ENCODE assay signal across 10 mouse cellular contexts in the genomic region with DNA sequence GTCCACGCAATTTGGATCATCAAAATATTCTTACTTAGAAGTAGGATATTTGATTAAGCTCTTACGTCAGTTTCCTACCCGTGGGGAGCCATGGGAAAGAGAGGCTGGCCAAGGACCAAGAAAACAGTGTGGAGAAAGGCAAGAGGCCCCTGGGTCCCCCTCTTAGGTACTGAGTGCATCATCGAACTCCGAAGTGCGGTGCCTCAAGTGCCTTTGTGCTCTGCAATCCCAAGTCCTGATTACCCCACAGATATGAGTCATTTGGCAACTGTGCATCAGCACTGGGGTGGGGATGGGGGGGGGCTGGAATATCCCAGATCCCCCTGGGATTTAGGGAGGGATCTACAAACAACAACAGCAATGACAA. TPM values are rescaled to one million over a fixed set of nuclear protein-coding genes. Genes with fewer than 3 reads are reported as not detected.
DNase-seq lines count a peak whose midpoint lies in the region; ATAC-seq lines count a peak whose summit lies in the region.
"Had no signal": no experiment of that assay in that cellular context is flagged by ENCODE, and none has a peak within 500 bp of the region (broad histone marks: within the 10 kb centered on the region; RNA-seq: fewer than 3 reads in every experiment).

No protein-coding gene starts in this region.

- H3K9ac ChIP-seq in neural tube, embryonic 13.5 days = 0 out of 2 replicates have a peak overlapping the region, but pooled peaks have one; percentile 52
- no peak overlapping the region; the same call in 1 of the 2 replicates for H3K9ac ChIP-seq in heart, embryonic 11.5 days (ENCODE audit: low read depth, low read length)
- H3K9ac ChIP-seq in limb, embryonic 12.5 days (replicated peaks) = no peak overlapping the region; the same call in 1 of the 2 replicates
- peak overlapping the region; percentile 66 for H3K9ac ChIP-seq in stomach, embryonic 16.5 days (ENCODE audit: low read length)

- no peaks in the 10 kb centered on the region for H3K9me3 ChIP-seq in neural tube, embryonic 13.5 days
- no peaks in the 10 kb centered on the region for H3K9me3 ChIP-seq in heart, embryonic 11.5 days (replicated peaks; ENCODE audit: control insufficient read depth, low read length)
- no peaks in the 10 kb centered on the region for H3K9me3 ChIP-seq in limb, embryonic 12.5 days
- no peaks in the 10 kb centered on the region for H3K9me3 ChIP-seq in stomach, embryonic 16.5 days (replicated peaks; ENCODE audit: control insufficient read depth, low read length)

- ATAC-seq in neural tube, embryonic 13.5 days (ENCODE audit: low read depth) = no peak
- ATAC-seq in heart, embryonic 11.5 days (replicated peaks; ENCODE audit: insufficient number of reproducible peaks, low FRiP score, low TSS enrichment) = no peak
- no peak for ATAC-seq in limb, embryonic 12.5 days (ENCODE audit: insufficient number of reproducible peaks, insufficient read depth, low FRiP score, low TSS enrichment, low read depth)
- ATAC-seq in stomach, embryonic 16.5 days (ENCODE audit: insufficient read depth, low FRiP score) = peak; percentile 12; the same call in 1 of the 2 replicates

- H3K27me3 ChIP-seq in neural tube, embryonic 13.5 days = no peaks in the 10 kb centered on the region
- H3K27me3 ChIP-seq in heart, embryonic 11.5 days (ENCODE audit: control insufficient read depth, insufficient read depth, low read length) = no peaks in the 10 kb centered on the region
- H3K27me3 ChIP-seq in limb, embryonic 12.5 days = no peaks in the 10 kb centered on the region
- H3K27me3 ChIP-seq in stomach, embryonic 16.5 days (ENCODE audit: control insufficient read depth, insufficient read depth, low read length) = no peaks in the 10 kb centered on the region
- H3K27me3 ChIP-seq: Patski had no signal

- H3K27ac ChIP-seq in neural tube, embryonic 13.5 days (replicated peaks) = peak overlapping the region; percentile 84
- peak overlapping the region; percentile 89 for H3K27ac ChIP-seq in heart, embryonic 11.5 days (ENCODE audit: low read depth, low read length)
- H3K27ac ChIP-seq in limb, embryonic 12.5 days = peak overlapping the region; percentile 91
- peak overlapping the region; percentile 95 for H3K27ac ChIP-seq in stomach, embryonic 16.5 days (ENCODE audit: low read length)

- H3K4me3 ChIP-seq in neural tube, embryonic 13.5 days = no peak overlapping the region
- H3K4me3 ChIP-seq in heart, embryonic 11.5 days (ENCODE audit: low read depth, low read length) = no peak overlapping the region
- no peak overlapping the region for H3K4me3 ChIP-seq in limb, embryonic 12.5 days (replicated peaks)
- no peak overlapping the region for H3K4me3 ChIP-seq in stomach, embryonic 16.5 days (replicated peaks; ENCODE audit: low read length)
- H3K4me3 ChIP-seq: megakaryocyte, embryonic 14.5 days had no signal

- WGBS in neural tube, embryonic 13.5 days = 70% methylated on average over 6 of the region's 6 CpGs
- 68% methylated on average over 6 of the region's 6 CpGs for WGBS in heart, embryonic 11.5 days (ENCODE audit: insufficient replicate concordance)
- 80% methylated on average over 6 of the region's 6 CpGs for WGBS in limb, embryonic 12.5 days
- 40% methylated on average over 6 of the region's 6 CpGs for WGBS in stomach, embryonic 16.5 days

- H3K4me2 ChIP-seq in neural tube, embryonic 13.5 days = peak overlapping the region; percentile 41; the same call in 1 of the 2 replicates
- peak overlapping the region; percentile 34; the same call in 1 of the 2 replicates for H3K4me2 ChIP-seq in heart, embryonic 11.5 days
- H3K4me2 ChIP-seq in limb, embryonic 12.5 days = peak overlapping the region; percentile 23; the same call in 1 of the 2 replicates
- H3K4me2 ChIP-seq in stomach, embryonic 16.5 days (ENCODE audit: low read depth, low read length) = peak overlapping the region; percentile 34

- no peak for DNase-seq in neural tube, embryonic 10.5 days (ENCODE audit: extremely low spot score, low spot score)
- no peak for DNase-seq in yolk sac, embryonic 10.5 days (ENCODE audit: low spot score)
- no peak for DNase-seq in urinary bladder, postnatal 14 days (ENCODE audit: low spot score)
- no peak for DNase-seq in urinary bladder, adult 18-20 months (ENCODE audit: low spot score in 2 of 2)

- H3K36me3 ChIP-seq in neural tube, embryonic 13.5 days = 0 out of 2 replicates have a peak, but pooled peaks cover 2% of the 10 kb centered on the region
- H3K36me3 ChIP-seq in heart, embryonic 11.5 days (ENCODE audit: control insufficient read depth, insufficient read depth, low read length) = peaks cover 10% of the 10 kb centered on the region; the same call in 1 of the 2 replicates
- peaks cover 70% of the 10 kb centered on the region for H3K36me3 ChIP-seq in limb, embryonic 12.5 days
- peaks cover 4% of the 10 kb centered on the region; the same call in 1 of the 2 replicates for H3K36me3 ChIP-seq in stomach, embryonic 16.5 days (ENCODE audit: control insufficient read depth, insufficient read depth, low read length)

- H3K4me1 ChIP-seq in neural tube, embryonic 13.5 days (replicated peaks) = peaks cover 75% of the 10 kb centered on the region
- H3K4me1 ChIP-seq in heart, embryonic 11.5 days (ENCODE audit: control insufficient read depth, insufficient read depth, low read length) = peaks cover 69% of the 10 kb centered on the region
- H3K4me1 ChIP-seq in limb, embryonic 12.5 days (replicated peaks) = peaks cover 70% of the 10 kb centered on the region
- H3K4me1 ChIP-seq in stomach, embryonic 16.5 days (ENCODE audit: control insufficient read depth, insufficient read depth, low read length) = peaks cover 57% of the 10 kb centered on the region

RNA-seq across cellular contexts. Expression of a gene that starts 12.3 kb away (rescaled TPM):
- 156 and 165 TPM in 2 replicates for polyA plus RNA-seq in neural tube, embryonic 13.5 days (2015; fragmentation: Nextera tagmentation; extraction: Ambion mirVana)
- polyA plus RNA-seq in heart, embryonic 11.5 days (2014; fragmentation: Nextera tagmentation; extraction: Ambion mirVana) = 500 and 503 TPM in 2 replicates
- polyA plus RNA-seq in limb, embryonic 12.5 days (2016; fragmentation: Nextera tagmentation; extraction: Ambion mirVana) = 385 and 432 TPM in 2 replicates
- 417 and 440 TPM in 2 replicates for polyA plus RNA-seq in stomach, embryonic 16.5 days (2015; fragmentation: Nextera tagmentation; extraction: Ambion mirVana)

Comparison
In these comparisons a context has a peak if more than half of its experiments do, and no peak if none do; other contexts are left out.
1. H3K9ac ChIP-seq: peak in neural tube, embryonic 13.5 days (single experiment) and stomach, embryonic 16.5 days (single experiment); none in heart, embryonic 11.5 days (single experiment) and limb, embryonic 12.5 days (single experiment).
2. Peak in every context shown above with its lines, with median percentiles within 50 percentile points of each other: H3K27ac ChIP-seq and H3K4me2 ChIP-seq.